Mouse (Mus musculus) ovary, postnatal 14 days (tissue): ENCODE measurements around the gene Foxred1.

Experiments used
- DNase-seq: peaks from one replicate; pipeline ENCODE4 v3.0.0; 2022; ENCODE audit warnings: low spot score

Foxred1 gene

GRCm38 (mm10) chr9:35192983-35193542 lies 17.8 kb downstream of the Foxred1 start:
- DNase-seq: no peak

GRCm38 (mm10) chr9:35188700-35189099 lies 22.2 kb downstream of the Foxred1 start:
- DNase-seq: no peak

DNA sequence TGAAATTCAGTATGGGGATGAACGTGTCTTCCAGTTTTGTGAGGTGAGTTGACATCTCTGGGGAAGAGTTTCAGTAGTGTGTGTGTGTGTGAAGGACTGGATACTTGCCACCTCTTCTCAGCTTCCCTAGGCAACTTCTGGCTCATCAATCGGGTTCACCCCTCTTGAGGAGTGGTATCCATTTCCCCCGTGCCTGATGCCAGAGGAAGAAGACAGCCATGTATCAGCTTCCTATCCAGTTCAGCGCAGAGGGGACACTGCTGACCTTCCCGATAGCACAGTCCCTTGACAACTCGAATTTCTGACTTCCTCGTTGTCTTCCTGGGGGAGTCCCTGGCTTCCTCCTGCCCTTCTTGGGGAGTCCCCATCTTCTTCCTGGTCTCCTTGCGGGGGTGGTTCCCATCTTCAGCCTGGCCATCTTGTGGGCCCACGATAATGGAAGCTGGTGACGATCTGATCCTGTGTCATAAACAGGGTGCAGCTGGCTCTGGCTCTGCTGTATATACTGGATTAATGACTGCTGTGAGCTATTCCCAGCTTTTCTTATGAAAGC lies 23.4 kb downstream of the Foxred1 start:
- no peak for DNase-seq

GRCm38 (mm10) chr9:35186430-35186829 lies 24.4 kb downstream of the Foxred1 start:
- DNase-seq: no peak

DNA sequence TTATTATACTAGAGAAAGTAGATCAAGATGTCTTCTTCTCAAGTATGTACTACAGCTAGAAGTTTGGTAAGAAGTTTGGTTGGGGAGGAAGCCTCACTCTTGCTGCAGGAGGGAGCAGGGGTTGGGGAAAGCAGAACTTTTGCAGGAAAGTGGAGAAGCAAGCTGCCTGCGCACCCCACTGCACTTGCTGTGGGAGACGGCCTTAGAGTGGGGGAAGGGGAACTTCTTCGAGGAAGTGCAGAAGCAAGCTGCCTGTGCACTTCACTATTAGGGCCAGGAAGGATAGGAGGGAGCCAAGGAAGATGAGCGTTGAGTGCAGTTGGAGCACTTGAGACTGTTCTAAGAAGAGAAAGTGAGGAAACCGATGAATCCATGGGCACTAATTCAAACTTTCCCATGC lies 27.5 kb downstream of the Foxred1 start:
- DNase-seq: no peak

DNA sequence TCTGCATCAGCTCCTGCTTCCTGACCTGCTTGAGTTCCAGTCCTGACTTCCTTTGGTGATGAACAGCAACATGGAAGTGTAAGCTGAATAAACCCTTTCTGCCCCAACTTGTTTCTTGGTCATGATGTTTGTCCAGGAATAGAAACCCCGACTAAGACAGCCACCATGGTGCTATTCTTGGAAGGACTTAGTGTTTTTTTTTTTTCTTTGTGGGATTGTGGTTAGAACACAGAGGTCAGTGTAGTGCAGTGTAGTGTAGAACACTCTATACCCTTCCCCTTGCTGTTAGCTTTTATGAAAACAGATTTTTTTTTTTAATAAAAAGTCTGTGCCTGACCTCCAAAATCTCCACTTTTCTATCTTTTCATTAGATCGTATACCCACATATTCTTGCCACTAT lies 28.0 kb downstream of the Foxred1 start:
- DNase-seq: no peak

- no peak for DNase-seq
These were observed 34.7 kb downstream of the Foxred1 start for GRCm38 (mm10) chr9:35176124-35176659.

DNA sequence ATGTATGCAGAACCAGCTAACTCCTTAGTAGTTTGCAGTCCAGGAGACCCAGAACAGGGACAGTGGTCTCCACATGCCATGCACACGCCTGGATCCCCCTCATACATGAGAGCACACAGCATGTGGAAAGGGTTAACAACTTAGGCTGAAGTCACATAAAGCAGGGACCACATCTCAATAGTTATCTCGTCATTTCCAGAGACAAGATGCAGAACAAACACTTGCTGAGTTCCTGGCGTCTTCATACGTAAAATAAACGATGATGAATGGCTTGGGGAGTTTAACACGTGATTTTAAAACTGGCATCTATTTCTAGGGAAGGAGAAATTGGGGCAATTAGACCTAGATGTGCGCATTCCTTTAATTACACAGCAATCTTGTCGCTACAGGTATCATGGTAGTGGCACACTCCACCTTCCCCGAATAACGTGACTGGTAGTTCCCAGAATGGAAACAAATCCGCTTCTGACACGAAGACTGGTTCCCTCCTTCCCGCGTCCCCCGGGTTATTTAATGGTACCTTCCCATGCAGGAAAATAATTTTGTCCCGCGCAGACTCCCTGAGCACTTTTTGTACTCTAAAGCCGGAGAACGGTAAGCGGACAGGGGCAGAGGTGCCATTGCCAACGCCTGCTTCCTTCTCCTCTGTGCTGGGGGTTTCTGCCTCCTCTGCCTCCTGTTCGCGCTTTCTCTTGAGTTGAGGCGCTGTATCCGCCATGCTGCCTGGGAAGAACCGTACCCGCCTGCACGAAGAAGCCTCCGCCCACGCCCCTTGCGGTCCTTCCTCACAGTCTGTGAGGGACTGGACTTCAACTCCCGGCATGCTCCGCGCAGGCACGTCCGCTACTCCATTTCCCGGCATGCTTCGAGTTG lies 35.4 kb downstream of the Foxred1 start, which contains the start of gene Dcps:
Dcps (minus strand) TSS at position 811 of the 873 bp plus-strand sequence.
- peak; percentile 81 for DNase-seq

DNA sequence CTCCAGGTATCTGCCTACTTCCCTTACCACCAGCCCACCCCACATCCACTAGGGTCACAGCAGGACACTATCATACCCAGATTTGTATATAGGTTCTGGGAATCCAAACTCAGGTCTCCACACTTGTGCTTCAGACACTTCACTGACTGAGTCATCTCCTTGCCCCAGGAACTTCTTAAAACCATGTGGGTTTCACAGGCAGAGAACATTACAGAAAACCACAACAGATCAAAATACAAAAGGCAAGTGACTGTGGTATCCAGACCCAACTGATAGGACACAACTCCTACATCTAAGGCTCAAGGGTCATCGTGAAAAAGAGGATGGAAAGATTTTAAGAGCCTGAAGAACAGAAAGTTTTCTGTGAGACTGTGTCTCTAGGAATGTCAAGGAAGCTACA lies 37.5 kb downstream of the Foxred1 start:
- no peak for DNase-seq

- DNase-seq: no peak
These were observed 40.8 kb downstream of the Foxred1 start for GRCm38 (mm10) chr9:35170071-35170470.

DNA sequence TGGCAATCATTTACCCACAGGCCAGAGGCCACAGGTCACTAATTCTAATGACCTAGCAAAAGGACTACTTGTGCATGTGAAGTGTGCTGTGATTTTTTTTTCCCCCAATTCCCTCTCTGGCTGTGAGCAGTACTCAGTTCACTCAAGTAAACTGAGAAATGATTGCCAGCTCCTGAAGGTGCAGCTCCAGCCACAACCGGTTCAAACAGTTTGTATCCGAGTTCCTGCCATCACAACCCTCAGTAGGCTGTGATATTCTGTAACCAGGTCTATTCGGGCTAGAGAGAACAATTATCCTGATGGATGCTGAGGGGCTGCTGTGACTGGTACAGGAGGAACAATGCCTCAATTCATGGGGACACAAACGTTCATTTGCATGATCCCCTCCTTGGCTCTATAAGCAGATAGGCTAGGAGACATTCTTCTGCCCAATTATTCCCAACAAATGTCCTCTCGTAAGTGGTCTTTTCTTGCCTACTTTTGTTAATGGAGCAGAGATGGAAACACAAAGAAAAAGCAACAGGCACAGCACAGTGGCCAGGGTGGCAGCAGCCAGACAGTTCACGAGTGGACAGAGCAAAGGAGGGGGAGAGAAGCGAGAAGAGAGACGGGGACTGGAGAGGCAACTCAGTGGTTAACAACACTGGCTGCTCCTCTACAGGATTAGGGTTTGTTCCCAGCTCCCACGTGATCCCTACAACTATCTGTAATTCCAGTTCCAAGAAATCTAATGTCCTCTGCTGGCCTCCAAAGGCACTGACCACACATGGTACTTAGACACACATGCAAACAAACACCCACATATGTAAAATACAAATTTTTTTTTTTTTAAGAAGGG lies 43.8 kb downstream of the Foxred1 start:
- DNase-seq: no peak

DNA sequence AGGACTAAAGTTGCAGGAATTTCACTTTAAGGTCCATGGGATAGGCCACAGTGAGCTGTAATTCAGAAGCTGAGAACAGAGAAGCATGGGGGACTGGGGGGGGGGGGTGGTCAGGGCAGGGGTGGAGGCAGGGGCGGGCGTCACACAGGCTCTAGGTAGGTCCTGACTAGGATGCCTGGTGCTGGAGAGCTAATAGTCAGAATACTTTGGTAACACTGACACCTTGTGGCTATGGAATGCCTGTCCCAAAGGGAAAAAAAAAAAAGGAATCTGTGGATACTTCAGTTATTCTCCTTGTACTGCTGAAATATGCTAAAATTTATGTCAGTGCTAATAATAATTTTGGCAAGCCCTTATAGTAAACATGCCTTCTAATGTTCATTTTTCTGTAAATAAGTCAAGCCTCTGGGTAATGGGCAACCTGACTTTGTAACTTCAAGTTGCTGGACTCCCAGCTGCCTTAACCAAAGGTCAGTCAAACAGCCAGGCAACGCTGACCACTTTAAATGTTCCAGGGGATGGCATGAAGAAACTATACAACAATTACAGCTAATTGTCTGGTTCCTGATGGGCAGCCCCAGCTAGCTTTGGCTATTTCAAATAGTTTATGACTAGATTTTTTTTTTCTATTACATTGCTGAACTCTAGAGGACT lies 44.6 kb downstream of the Foxred1 start:
- DNase-seq: peak; percentile 26

DNA sequence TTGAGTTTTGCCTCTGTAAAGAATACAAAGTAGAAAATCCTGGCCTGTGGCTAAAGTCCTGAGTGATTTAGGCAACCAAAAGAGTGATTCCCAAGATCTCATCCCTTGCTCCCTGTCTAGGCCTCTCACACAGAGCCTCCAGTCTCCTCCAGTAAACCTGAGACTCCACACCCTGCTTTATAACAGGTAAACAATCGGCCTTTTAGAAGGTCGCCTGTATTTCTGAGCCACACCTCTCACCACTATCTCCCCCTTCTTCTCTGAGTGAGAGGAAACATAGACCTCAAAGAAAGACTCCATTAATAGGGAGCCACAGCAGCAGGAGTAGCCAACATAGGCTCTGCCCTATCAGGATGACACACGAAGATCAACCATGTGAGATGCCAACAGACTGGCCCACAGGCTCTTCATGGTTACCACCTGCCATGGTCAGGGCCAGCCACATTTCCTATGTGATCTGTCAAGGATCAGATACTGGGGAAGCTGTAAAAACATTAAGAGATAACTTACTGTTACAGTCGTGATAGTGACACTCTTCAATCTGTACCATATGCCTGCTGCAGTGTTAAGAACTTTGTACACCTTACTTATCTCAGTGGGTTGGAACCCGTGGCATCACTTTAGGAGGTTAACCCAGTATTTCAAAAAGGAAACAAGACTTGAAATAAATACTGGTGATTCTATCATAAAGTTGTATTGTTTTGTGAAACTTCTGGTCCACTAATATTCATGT lies 46.5 kb downstream of the Foxred1 start:
- DNase-seq: no peak

- peak; percentile 29 for DNase-seq
These were observed 47.7 kb downstream of the Foxred1 start for GRCm38 (mm10) chr9:35163011-35163690.

DNA sequence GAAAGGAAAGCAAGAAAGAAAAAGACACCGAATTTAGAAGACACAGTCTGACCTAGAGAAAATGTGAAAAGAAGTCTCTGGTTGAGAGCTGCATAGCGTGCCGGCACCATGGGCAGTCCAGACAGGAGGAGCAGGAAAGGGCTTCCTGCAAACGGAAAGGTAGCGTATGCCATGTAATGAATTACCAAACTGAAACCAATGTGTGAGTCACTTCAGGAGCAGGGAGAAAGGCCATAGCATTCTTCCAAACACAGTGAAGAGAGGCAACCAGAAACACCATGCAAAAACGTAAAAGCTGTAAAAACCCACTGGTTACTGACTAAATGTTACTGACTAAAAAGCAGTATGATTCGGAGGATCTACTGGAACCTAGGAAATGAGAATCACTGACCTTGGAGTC lies 49.1 kb downstream of the Foxred1 start:
- no peak for DNase-seq

DNA sequence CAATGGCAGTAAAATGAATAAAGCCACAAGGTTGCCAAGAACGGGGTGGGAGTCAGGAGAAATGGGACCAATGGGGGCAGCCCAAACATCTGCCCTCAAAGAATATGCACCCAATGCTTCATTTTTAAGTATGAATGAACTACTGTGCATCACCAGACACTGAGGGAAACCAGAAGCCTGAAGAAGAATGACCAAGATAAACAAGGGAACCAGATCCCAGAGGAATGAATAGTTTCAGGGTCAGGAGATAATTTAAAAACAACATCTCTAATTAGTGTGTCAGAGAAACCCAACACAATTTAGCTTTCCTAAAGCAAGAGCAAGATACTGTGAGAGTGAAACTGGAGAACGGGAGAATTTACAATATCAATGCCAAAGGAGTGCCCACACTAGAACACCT lies 50.2 kb downstream of the Foxred1 start:
- DNase-seq: no peak

DNA sequence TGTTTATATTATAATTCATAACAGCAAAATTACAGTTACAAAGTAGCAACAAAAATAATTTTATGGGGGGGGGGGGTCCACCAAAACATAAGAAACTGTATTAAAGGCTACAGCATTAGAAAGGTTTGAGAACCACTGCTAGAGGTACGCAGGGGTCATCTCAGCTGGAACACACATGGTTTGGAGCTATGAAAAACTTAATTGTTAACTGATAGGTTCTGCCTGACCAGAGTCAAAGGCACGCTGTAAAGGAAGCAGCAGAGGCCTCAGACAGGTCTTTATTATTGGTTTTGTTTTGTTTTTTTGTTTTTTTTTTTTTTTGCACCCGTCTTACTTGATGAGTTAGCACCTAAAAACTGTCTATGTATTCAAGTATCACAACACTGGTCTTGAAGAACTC lies 52.4 kb downstream of the Foxred1 start:
- DNase-seq: no peak

DNA sequence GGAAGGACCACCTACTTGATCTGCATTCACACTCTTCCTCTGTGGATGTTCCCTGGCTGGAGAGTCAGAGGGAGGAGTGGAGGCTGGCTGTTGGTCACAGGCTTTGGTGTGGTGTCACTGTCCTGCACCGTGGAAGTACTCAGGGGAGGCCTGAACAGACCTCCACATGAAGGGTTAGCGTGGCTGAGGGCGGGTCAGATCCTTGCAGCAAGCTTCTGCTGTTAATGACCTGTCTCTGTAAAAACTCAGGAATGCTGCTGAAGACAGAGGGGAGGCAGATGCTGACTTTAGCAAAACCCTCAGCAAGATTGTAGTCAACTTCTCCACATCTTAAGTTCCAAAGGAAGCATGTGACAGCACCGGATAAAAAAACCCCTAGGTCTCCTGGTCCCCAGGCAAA lies 54.0 kb downstream of the Foxred1 start:
- DNase-seq: no peak

DNA sequence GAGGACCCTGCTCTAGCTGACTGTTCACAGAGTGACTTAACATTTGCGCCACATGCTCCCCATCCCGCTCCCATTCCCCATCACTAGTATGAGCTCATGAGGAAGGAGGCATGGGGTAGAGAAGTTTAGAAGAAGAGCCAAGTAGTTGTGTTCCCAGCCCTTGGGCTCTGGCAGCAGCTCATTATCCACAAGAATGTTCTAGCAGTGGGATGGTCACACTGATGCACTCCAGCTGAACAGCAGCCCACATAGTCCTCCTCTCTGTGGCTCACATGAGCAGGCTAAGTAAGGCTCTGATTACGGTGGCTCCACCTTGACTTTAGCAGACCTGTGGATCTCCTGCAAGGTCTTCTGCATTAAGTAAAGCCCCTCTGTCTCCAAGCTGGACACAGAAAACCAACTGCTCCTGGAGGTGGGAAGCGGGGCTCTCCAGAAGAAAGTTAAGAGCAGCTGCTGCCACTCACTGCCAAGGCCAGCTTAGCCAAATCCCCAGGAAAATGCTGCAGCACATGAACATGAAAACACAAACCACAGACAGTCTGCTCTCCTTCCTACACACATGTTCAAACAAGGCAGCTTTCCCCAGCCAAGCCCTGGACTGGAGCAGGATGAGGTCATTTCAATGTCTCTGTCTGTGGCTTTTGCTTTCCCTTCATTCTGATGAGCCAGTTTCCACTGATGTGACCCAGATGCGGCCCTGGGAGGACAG lies 54.7 kb downstream of the Foxred1 start:
- DNase-seq: peak; percentile 24
